Mouse (Mus musculus): ENCODE measurements around the gene Olfm2. TPM values are rescaled to one million over a fixed set of nuclear protein-coding genes. Genes with fewer than 3 reads are reported as not detected.

Olfm2 gene
- polyA plus RNA-seq, 1 experiment, result 4.4 TPM

DNA sequence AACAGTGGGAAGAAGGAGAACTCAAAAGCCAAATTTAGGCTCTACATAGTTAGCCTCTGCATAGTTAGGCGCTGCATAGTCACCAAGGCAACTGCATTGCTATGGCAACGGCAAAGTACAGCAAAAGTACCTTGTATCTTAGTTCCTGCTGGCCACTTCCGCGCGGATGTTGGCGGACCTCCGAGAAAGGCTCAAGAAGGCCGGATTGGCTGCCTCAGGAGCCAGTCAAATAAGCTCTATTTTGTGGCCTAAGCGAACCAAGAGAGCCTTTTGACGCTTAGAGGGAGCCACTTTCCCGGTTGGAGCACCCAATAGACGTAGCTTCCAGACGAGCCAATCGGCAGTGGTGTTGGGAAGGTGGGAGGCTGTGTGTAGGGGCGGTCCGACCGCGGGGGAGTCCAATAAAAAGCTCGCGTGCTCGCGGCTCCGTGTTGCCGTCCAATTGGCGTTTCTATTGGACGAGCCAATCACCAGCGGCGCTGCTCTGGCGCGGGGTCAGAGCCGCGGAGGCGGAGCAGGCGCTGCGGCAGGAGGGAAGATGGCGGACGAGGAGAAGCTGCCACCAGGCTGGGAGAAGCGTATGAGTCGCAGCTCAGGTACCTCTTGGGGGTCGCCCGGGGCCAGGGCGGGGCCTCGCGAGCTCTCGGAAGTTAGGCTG is 94.4 kb downstream of the Olfm2 start, which contains the start of gene Pin1:
Gene Pin1 (plus strand): TSS at position 494 of the 658 bp plus-strand sequence.
- H3K27ac ChIP-seq (ENCODE audit: insufficient read depth, low read length), result no peak within 1 kb of the TSS
- peak within 1 kb of the TSS; percentile 83 for H3K4me3 ChIP-seq (ENCODE audit: low read depth, low read length)
- H3K36me3 ChIP-seq (ENCODE audit: control insufficient read depth, insufficient read depth, low read length, poor library complexity, severe bottlenecking), result peaks cover 24% of the 10 kb centered on the region
- no peak for TF ChIP-seq EP300 (IDR thresholded peaks at IDR 0.05; ENCODE audit: insufficient read depth, low read depth, low read length)
- peak; percentile 66 for TF ChIP-seq POLR2A (IDR thresholded peaks at IDR 0.05; ENCODE audit: insufficient read depth, low read length)
- no peak for TF ChIP-seq CTCF (IDR thresholded peaks at IDR 0.05; ENCODE audit: low read depth, low read length)
- H3K9ac ChIP-seq (ENCODE audit: low read depth, poor library complexity, severe bottlenecking), result peak within 1 kb of the TSS; percentile 82
- no peaks in the 10 kb centered on the region for H3K27me3 ChIP-seq (ENCODE audit: control insufficient read depth, insufficient read depth, low read length, poor library complexity, severe bottlenecking)
- H3K9me3 ChIP-seq (replicated peaks; ENCODE audit: control insufficient read depth, insufficient read depth, low read length, poor library complexity, severe bottlenecking), result no peaks in the 10 kb centered on the region
- H3K4me1 ChIP-seq (ENCODE audit: control insufficient read depth, insufficient read depth, low read length), result no peaks in the 10 kb centered on the region

DNA sequence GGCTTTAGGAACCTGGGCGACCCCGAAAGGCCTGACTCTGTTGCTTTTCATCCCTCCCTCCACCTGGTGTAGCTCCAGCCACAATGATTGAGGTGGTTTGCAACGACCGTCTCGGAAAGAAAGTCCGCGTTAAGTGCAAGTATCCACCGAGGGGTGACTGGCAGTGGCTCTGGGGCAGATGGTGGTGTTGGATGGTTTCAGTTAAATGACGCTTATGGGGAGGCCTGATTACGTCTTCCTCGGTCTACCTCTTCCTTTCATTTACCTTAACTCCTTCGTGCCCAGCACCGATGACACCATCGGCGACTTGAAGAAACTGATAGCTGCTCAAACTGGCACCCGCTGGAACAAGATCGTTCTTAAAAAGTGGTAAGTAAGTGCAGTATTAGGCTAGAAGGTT is 101.0 kb downstream of the Olfm2 start:
- H3K27ac ChIP-seq (ENCODE audit: insufficient read depth, low read length), result no peak overlapping the region; the same call in 1 of the 2 replicates
- peaks cover 7% of the 10 kb centered on the region; the same call in 1 of the 2 replicates for H3K36me3 ChIP-seq (ENCODE audit: control insufficient read depth, insufficient read depth, low read length, poor library complexity, severe bottlenecking)
- no peaks in the 10 kb centered on the region for H3K9me3 ChIP-seq (replicated peaks; ENCODE audit: control insufficient read depth, insufficient read depth, low read length, poor library complexity, severe bottlenecking)
- H3K4me1 ChIP-seq (ENCODE audit: control insufficient read depth, insufficient read depth, low read length), result no peaks in the 10 kb centered on the region
- peak overlapping the region; percentile 99 for H3K4me3 ChIP-seq (ENCODE audit: low read depth, low read length)
- no peaks in the 10 kb centered on the region for H3K27me3 ChIP-seq (ENCODE audit: control insufficient read depth, insufficient read depth, low read length, poor library complexity, severe bottlenecking)
- TF ChIP-seq CTCF (IDR thresholded peaks at IDR 0.05; ENCODE audit: low read depth, low read length) (no peak), EP300 (IDR thresholded peaks at IDR 0.05; ENCODE audit: insufficient read depth, low read depth, low read length) (no peak), POLR2A (IDR thresholded peaks at IDR 0.05; ENCODE audit: insufficient read depth, low read length) (no peak)
- peak overlapping the region; percentile 75 for H3K9ac ChIP-seq (ENCODE audit: low read depth, poor library complexity, severe bottlenecking)

DNA sequence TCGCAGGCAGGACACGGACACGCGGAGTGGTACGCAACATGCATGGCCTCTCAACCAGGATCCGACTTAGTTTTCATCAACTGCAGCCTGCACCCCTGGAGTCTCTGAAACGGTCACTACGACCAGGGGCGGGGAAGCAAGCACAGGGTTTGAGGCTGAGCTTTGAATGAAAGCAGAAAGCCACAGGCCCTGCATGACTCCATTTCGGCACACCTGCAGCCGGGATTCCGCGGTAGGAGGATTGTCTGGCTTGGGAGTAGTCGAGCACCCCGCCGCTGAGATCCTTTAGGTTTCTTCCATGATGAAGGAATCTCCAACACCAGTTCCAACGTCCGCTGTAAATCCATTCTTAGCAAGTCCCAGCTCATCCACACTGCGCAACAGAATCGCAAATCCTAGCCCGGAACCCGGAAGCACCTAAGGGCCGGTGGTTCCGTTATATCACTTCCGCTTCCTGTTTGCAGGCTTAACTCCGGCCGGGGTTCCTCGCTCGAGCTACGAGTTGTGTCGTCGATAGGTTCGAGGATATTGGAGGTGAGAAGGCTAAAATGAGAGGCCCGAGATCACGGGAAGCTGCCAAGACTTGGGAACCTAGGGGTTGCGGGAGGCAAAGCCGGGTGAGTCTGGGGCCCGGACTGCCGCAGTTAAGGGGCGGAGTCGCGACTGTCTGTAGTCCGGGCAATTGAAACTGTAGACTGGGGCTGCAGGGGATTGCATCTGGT is 101.6 kb downstream of the Olfm2 start, which contains the start of gene Fbxl12:
Gene Fbxl12 (minus strand): TSS at position 408 of the 722 bp plus-strand sequence.
- peak within 1 kb of the TSS; percentile 75 for H3K9ac ChIP-seq (ENCODE audit: low read depth, poor library complexity, severe bottlenecking)
- H3K27me3 ChIP-seq (ENCODE audit: control insufficient read depth, insufficient read depth, low read length, poor library complexity, severe bottlenecking), result no peaks in the 10 kb centered on the region
- H3K27ac ChIP-seq (ENCODE audit: insufficient read depth, low read length), result peak within 1 kb of the TSS; percentile 21; the same call in 1 of the 2 replicates
- H3K4me1 ChIP-seq (ENCODE audit: control insufficient read depth, insufficient read depth, low read length), result no peaks in the 10 kb centered on the region
- H3K9me3 ChIP-seq (replicated peaks; ENCODE audit: control insufficient read depth, insufficient read depth, low read length, poor library complexity, severe bottlenecking), result no peaks in the 10 kb centered on the region
- TF ChIP-seq POLR2A (IDR thresholded peaks at IDR 0.05; ENCODE audit: insufficient read depth, low read length) (peak; percentile 78), CTCF (IDR thresholded peaks at IDR 0.05; ENCODE audit: low read depth, low read length) (no peak), EP300 (IDR thresholded peaks at IDR 0.05; ENCODE audit: insufficient read depth, low read depth, low read length) (no peak)
- H3K4me3 ChIP-seq (ENCODE audit: low read depth, low read length), result peak within 1 kb of the TSS; percentile 99
- peaks cover 7% of the 10 kb centered on the region; the same call in 1 of the 2 replicates for H3K36me3 ChIP-seq (ENCODE audit: control insufficient read depth, insufficient read depth, low read length, poor library complexity, severe bottlenecking)

DNA sequence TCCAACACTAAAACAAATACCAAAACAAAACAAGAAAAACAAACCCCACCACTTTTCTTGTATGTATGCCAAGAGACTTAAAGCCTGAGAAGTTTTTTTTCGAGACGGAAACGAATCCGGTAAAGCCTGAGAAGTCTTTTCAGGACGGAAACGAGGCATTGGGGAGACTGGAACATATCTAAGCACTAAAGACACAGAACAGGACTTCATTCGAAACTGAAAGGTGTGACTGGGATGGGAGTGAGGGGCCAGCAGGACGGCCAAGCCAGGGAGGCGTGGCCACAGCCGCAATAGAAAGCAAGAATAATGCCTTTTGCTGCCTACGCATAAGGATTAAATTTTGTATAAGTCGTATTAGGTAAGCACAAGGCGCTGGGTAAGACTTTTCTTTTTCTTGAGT is 102.4 kb downstream of the Olfm2 start:
- peak overlapping the region; percentile 99 for H3K4me3 ChIP-seq (ENCODE audit: low read depth, low read length)
- H3K4me1 ChIP-seq (ENCODE audit: control insufficient read depth, insufficient read depth, low read length), result no peaks in the 10 kb centered on the region
- H3K9ac ChIP-seq (ENCODE audit: low read depth, poor library complexity, severe bottlenecking), result peak overlapping the region; percentile 75
- TF ChIP-seq EP300 (IDR thresholded peaks at IDR 0.05; ENCODE audit: insufficient read depth, low read depth, low read length), result no peak
- TF ChIP-seq CTCF (IDR thresholded peaks at IDR 0.05; ENCODE audit: low read depth, low read length), result no peak
- TF ChIP-seq POLR2A (IDR thresholded peaks at IDR 0.05; ENCODE audit: insufficient read depth, low read length), result no peak
- no peak overlapping the region for H3K27ac ChIP-seq (ENCODE audit: insufficient read depth, low read length)
- no peaks in the 10 kb centered on the region for H3K27me3 ChIP-seq (ENCODE audit: control insufficient read depth, insufficient read depth, low read length, poor library complexity, severe bottlenecking)
- H3K9me3 ChIP-seq (replicated peaks; ENCODE audit: control insufficient read depth, insufficient read depth, low read length, poor library complexity, severe bottlenecking), result no peaks in the 10 kb centered on the region
- H3K36me3 ChIP-seq (ENCODE audit: control insufficient read depth, insufficient read depth, low read length, poor library complexity, severe bottlenecking), result peaks cover 7% of the 10 kb centered on the region; the same call in 1 of the 2 replicates

DNA sequence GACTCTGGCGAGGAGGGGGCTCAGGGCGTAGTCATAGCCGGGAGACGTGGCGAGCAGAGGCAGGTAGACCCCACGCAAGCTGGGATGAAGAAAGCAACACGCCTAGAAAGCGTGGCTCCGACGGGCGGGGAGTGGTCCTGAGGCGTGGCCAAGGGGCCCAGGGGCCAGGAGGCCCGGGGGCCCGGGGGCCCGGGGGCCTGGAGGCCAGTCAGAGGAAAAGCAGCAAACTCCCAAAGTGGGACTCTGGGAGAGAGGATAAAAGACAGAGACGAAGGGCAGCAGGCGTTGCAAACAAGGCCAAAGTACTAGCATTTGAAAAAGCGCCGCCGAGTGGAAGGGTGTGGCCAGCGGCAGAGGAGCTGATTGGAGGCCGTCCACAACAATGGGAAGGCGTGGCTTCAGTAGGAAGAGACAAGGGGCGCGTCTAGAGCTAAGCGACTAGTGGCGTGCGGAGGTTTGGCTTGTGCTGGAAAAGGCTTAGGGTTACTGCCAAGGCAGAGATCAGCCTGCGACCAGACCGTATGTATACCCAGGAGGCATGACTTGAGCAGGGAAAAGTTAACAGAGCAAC is 103.2 kb downstream of the Olfm2 start:
- no peaks in the 10 kb centered on the region for H3K27me3 ChIP-seq (ENCODE audit: control insufficient read depth, insufficient read depth, low read length, poor library complexity, severe bottlenecking)
- peak overlapping the region; percentile 75 for H3K9ac ChIP-seq (ENCODE audit: low read depth, poor library complexity, severe bottlenecking)
- peak overlapping the region; percentile 99 for H3K4me3 ChIP-seq (ENCODE audit: low read depth, low read length)
- H3K9me3 ChIP-seq (replicated peaks; ENCODE audit: control insufficient read depth, insufficient read depth, low read length, poor library complexity, severe bottlenecking), result no peaks in the 10 kb centered on the region
- H3K4me1 ChIP-seq (ENCODE audit: control insufficient read depth, insufficient read depth, low read length), result no peaks in the 10 kb centered on the region
- H3K36me3 ChIP-seq (ENCODE audit: control insufficient read depth, insufficient read depth, low read length, poor library complexity, severe bottlenecking), result peaks cover 7% of the 10 kb centered on the region; the same call in 1 of the 2 replicates
- TF ChIP-seq EP300 (IDR thresholded peaks at IDR 0.05; ENCODE audit: insufficient read depth, low read depth, low read length) (0 out of 2 replicates have a peak, but pooled peaks have one; percentile 1), CTCF (IDR thresholded peaks at IDR 0.05; ENCODE audit: low read depth, low read length) (no peak), POLR2A (IDR thresholded peaks at IDR 0.05; ENCODE audit: insufficient read depth, low read length) (peak; percentile 45)
- H3K27ac ChIP-seq (ENCODE audit: insufficient read depth, low read length), result peak overlapping the region; percentile 16
